Mouse (Mus musculus) gastrocnemius, postnatal 25 days (tissue): ENCODE data around the gene Msl1. TPM values are rescaled to one million over a fixed set of nuclear protein-coding genes. Genes with fewer than 3 reads are reported as not detected.
A peak's percentile ranks its signal among the peaks of the same experiment; 100 is the strongest.
"Not testable (repeated sequence)": the region's sequence is repeated elsewhere in the genome, so short reads cannot be mapped to it uniquely, and the experiment has no call there.

ENCODE experiments used
- DNase-seq: peaks from one replicate; pipeline ENCODE4 v3.0.0; 2022
- total RNA-seq, 2 experiments: library from RNA; stranded (reverse); gene quantifications; 1 replicate in 1 of 2; 2 replicates in 1 of 2; pipeline ENCODE4 v1.2.3; 2021

The Msl1 gene
- total RNA-seq, 2 experiments from 2014 or later, result 51.3 to 63.6 TPM

DNA sequence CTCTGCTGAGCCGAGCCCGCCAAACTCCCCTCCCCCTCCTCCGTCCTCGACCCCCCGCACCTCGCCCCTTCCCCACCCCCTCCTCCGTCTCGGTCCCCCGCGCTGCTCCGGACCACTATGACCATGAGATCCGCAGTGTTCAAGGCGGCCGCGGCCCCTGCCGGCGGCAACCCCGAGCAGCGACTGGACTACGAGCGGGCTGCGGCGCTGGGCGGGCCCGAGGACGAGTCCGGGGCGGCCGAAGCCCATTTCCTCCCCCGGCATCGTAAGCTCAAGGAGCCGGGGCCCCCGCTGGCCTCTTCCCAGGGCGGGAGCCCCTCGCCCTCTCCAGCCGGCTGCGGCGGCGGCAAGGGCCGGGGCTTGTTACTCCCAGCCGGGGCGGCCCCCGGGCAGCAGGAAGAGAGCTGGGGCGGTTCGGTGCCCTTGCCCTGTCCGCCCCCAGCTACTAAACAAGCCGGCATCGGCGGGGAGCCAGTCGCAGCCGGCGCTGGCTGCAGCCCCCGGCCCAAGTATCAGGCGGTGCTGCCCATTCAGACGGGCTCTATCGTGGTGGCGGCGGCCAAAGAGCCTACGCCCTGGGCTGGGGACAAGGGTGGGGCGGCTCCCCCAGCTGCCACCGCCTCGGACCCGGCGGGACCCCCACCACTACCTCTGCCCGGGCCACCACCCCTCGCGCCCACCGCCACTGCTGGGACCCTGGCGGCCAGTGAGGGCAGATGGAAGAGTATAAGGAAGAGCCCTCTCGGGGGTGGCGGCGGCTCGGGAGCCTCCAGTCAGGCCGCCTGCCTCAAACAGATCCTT lies 598 bp downstream of the Msl1 start:
- peak; percentile 64 for DNase-seq

DNA sequence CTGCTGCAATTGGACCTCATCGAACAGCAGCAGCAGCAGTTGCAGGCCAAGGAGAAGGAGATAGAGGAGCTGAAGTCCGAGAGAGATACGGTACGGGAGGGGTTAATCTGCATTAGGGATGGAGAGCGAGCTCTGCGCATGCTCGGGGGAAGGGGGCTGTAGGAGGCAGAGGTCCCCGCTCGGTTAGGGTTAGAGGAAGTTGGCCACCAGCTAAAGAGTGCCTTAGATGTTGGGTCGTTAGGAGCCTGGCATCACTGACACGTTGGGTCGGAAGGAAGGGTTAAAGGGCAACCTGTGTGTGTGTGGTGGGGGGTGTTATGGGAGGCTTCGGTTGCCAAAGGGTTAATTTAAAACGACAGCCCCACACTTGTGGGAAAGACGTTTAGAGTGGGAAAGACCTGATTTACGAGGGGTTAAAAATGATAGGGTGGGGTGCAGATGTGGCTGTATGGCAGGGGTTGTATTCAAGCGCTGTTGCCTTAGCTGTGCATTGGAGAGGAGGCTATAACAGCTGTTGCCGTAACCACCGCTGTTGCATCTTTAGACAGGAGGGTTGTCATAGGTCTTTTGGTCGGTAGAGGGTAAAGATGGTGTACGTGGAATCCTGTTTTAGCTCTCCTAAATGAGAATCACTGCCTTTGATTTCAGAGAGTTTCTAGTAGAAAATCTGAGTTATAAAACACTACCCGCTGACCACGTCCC lies 1.4 kb downstream of the Msl1 start:
- peak; percentile 56 for DNase-seq

DNA sequence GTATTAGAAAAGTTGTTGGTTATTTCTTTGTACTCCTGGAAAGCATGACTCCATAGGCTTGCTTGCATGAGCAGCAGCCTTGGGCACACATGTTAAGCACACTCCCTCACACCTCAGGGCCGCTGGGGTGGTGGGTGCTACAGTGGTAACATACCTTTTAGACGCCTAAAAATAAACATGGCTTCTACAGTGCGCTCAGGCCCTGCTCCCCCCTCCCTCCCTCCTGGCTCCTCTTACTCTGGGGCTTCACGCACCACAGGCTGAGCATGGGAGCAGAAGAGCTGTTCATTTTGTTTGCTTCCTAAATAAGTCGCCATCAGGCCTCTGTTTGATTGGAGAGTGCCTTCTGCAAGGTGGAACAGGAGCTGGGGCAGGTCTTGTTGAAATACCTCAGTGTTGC lies 2.0 kb downstream of the Msl1 start:
- peak; percentile 29 for DNase-seq

DNA sequence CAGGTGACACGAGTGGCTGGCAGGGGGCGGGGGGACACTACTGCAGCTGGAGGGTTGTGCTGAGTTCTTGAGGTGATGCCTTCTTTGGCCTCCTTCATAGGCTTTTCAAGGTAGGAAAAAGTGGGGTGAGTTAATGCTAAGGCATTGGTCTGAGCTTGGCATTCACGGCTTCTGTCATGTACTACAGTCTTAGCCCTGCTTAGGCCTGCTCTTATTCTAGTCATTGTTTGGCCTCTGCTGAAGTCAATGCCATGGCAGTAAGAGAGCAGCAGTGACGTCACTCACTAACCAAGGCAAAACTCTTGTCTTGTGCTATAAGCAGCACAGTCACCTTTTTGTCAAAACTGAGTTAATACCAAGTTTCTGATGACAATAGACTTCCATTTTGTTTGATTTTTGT lies 2.6 kb downstream of the Msl1 start:
- no peak for DNase-seq

DNA sequence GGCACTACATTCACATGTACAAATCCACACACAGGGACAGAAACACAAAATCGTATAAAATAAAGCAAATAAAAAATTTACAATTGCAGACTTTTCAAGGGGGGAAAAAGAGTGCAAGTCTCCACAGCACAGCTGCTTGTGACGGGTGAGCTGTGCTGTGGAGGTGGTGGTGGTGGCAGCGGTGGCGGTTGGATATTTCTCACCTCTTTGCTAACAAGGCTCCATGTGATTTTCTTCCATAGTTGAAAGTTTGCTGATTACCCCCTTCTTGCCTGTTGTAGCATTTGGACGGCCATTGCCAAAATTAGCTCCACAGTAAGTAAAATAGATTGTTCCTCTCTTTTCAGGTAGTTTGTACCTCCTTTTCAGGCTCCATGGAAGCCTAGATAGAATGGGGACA lies 9.3 kb downstream of the Msl1 start, which contains the start of gene Casc3:
Casc3 (plus strand) TSS at position 301 of the 400 bp plus-strand sequence.
- DNase-seq, result no peak

DNA sequence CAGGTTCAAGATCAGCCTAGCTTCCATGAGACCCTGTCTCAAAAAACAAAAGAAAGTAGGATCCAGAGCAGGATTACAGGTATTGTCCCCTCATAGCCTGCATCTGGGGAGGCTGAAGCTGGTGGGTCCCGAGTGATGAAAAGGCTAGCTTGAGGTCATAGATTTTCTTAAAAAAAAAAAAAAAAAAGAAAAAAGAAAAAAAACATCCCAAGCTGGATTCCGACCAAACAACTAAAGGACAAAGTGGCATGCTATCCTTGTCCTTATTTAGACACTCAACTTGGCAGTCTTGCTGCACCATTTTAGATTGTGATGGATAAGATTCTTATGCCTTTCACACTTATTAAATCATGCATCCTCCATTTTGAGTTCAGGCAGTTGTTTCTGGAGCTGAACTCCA lies 13.1 kb downstream of the Msl1 start:
- no peak for DNase-seq

DNA sequence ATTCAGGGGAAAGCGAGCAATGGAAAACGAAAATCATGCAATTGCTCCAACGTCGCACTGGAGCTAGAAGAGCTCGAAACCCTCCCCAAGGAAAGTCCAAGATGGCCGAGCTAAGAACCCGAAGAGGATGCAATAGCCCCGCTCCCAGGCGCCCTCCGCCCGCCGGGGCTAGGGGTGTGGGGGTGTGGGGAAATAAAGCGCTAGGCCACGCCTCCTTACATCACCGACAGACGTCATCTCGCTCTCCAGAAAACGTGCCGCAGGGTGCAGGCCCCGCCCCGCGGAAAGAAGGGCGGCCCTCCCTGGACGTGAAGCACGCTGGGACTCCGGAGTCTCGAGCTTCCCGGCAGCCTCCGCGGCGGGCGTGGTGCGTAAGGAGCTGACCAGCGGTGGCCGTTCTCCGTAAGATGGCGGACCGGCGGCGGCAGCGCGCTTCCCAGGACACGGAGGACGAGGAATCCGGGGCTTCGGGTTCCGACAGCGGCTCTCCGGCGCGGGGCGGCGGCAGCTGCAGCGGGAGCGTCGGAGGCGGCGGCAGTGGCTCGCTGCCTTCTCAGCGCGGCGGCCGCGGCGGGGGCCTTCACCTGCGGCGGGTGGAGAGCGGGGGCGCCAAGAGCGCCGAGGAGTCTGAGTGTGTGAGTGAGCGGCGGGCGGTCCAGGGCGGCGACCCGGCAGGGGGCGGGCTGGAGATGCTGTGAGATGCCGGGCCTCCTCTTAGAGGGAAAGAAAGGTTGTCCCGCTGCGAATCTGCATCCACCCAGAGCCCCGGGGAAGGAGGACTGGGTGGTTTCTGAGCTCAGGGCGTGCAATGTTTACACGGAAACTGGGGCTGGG lies 14.4 kb downstream of the Msl1 start:
- DNase-seq, result peak; percentile 98

DNA sequence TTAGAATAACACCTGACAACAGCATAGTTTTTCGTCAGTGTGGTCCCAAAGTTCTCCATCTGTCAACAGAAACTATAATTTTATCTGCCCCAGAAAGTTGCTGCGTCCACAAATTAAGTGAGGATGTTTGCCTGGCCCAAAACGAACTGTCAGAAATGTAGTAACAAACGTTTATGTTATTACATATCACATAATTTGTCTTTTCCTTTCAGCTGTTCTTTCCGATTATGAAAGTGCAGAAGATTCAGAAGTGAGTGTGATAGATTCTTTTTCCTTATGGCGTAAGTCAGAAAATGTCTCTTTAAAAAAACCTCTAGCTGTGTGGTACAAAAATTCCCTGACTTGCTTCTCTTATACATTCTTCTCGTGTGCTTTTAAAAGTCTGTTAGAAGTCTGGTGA lies 15.4 kb downstream of the Msl1 start:
- no peak for DNase-seq

DNA sequence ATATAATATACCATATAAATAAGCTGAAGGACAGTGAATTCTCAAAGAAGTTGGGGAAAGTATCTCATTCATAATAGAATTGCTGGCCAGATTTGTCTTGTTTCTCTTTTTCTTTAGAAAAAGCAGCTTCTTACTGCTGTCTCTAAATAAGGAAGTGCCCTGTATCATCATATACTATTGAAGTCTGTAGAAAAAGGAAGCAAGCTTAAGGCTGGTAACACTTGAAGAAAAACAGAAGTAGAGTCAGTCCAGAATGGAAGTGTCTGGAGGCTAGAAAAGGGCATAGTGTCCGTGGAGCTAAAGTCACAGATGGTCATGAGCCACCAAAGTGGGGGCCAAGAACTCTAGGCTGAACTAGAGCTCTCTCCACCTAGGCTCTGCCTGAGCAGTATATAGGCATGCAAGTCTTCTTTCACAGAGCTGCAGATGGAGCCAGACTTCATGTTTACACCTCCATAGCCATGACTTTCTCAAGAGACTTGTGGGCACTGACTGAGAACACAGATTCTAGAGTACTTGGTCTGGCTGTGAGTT lies 21.5 kb downstream of the Msl1 start:
- DNase-seq, result no peak

DNA sequence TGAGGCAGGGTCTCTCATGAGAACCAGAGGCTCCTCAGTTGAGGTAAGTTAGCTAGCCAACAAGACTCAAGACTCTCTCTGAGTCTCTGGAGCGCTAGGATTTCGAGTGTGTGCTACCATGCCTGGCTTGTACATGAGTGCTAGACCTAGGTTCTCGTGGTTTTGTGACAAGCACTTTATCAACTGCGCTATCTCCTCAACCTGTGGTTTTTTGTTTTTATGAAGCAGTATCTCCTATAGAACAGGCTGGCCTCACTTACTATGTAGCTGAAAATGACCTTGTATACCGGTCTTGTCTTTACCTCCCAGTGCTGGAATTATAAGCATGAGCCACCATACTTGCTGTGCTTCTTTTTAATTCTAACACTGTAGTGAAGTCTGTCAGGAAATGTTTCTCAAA lies 25.7 kb downstream of the Msl1 start:
- no peak for DNase-seq

DNA sequence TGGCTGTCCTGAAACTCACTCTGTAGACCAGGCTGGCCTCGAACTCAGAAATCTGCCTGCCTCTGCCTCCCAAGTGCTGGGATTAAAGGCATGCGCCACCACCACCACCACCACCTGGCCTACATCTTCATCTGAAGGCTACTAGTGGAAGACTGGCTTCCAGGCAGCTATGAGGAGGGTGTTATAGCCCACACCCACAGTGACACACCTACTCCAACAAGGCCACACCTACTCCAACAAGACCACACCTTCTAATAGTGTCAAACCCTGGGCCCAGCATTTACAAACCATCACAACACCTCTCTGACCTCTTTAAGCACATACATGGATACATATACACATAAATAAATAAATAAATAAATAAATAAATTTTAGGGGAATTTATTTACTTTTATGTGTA lies 30.8 kb downstream of the Msl1 start:
- not testable (repeated sequence) for DNase-seq

DNA sequence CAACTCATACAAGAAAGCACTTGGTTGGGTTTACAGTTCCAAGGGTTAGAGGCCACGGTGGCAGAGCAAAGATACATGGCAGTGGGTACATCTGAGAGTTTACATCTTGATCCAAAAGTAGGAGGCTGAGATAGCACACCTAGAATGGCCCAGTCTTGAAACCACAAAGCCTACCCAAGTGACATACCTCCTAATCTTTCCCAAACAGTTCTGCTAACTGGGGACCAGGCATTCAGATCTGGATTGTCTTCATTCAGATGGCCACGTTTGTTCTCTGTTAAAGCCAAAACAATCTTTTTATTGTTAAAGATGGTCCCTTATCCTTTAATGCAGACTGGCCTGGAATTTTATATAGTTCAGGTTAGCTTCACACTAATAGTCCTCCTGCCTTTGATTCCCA lies 32.6 kb downstream of the Msl1 start:
- no peak for DNase-seq

DNA sequence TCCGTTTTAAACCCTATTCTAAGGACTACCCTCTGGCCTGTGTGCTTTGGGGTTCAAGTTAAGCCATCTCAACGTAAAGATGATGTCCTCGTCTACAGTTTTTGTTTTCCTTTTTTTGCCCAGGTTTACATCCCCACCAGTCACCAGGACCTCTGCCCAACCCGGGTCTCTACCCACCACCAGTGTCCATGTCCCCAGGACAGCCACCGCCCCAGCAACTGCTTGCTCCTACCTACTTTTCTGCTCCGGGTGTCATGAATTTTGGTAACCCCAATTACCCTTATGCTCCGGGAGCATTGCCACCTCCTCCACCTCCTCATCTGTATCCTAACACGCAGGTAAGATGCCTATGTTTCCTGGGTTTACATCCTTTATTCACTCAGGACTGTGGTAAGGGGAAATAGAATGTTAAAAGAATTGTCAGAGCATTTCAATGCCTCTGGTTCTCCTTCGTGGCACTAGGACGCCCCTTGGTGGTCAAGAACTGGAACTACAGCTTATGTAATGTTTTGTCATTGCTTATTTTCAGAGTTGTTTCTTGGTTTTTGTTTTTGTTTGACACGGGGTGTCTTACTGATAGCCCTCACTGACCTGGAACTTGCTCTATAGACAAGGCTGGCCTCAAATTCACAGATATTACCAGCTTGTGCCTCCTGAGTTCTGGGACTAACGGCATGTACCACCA lies 33.9 kb downstream of the Msl1 start:
- DNase-seq, result no peak

DNA sequence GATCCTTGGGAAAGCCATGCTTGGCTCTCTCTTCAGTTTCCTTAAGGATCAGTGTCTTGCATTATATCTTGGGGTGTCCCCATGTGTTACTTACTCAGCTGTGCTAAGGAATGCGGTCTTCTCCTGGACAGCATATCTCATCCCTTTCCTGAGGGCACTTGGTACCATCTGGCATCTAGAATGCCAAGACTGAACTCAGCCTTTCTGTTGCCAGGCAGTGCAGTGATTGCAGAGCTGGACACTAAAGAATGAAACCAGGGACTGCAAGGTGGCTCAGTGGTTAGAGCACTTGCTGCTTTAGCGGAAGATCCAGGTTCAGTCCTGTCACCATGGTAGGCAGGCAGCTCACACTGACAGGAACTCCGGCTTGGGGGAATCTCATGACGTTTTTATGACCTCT lies 34.6 kb downstream of the Msl1 start:
- no peak for DNase-seq

DNA sequence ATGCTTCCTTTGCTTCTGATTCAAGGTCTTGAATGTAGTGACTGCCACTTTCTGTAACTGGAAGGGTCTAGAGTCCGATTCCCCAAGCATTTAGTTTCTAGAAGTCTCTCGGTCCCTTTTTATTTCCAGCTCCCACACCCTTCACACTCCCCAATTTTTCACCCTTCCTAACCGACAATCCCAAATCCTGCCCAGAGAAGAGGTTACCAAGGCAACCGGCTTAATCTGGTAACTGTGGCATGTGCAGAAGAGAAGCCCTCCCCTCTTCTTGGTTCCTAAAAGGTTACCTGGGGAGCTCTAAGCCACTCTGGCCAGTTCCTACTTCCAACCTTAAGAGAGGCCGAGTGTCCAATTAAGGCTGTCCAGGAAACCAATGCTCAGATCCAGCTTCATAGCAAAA lies 40.0 kb downstream of the Msl1 start:
- no peak for DNase-seq

DNA sequence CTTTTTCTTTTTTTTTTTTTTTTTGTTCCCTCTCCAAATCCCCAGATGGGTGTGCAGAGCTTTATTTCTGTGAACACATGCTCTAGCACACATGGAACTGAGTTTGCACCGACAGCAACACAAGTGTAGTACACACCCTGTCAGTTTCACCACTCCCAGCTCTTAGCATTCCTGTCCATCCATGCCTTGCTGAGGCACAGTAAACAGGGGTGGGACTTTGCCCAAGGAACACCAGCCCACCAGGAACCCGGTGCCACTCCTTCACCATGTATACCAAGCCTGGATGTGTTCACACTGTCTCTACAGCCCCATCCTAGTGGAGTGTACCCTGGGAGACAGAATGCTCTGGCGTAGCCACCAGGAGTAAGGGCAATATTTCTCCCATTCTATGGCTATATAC lies 40.4 kb downstream of the Msl1 start:
- DNase-seq, result no peak

DNA sequence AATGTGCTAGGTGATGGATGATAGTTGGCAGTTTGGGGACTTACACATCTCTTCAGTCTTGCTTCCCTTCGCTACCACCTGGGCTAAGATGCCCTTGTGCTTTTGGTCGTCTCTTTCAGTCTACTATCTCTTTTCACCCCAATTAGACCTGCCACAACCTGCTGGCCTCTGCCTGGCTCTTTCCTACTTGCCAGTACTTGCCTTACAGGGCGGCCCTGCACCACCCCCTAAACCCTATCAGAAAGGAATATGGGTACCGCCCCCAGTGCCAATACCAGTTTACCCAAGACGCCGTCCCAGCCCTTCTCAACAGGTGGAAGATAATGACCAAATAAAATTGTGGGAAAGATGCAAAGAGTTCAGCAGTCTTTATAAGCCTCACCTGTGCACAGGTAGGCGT lies 40.8 kb downstream of the Msl1 start:
- no peak for DNase-seq

DNA sequence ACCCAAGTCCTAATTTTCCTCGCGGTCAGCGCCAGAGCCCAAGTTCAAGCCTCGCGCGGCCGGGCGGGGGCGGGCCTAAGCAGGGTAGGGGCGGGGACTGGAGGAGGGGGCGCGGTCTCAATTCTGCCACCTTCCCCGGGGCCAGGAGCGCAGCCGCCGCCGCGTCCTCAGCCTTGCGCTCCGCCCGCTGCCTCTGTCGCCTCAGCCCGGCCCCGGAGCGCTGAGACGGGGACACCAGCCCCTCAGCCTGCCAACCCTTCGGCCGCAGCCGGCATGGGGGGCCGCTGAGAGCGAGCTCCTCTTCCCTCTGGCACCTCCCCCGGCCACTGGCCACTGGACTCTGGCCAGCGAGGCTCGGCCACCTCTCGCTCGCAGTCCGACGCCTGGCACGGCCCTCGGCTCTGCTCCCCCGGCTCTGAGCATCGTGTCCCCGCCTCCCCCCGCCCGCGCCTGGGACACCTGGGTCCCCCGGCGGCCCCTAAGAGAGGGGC lies 41.4 kb downstream of the Msl1 start, which contains the start of gene Rapgefl1:
Rapgefl1 (plus strand) TSS at position 135 of the 491 bp plus-strand sequence.
- peak; percentile 79 for DNase-seq

DNA sequence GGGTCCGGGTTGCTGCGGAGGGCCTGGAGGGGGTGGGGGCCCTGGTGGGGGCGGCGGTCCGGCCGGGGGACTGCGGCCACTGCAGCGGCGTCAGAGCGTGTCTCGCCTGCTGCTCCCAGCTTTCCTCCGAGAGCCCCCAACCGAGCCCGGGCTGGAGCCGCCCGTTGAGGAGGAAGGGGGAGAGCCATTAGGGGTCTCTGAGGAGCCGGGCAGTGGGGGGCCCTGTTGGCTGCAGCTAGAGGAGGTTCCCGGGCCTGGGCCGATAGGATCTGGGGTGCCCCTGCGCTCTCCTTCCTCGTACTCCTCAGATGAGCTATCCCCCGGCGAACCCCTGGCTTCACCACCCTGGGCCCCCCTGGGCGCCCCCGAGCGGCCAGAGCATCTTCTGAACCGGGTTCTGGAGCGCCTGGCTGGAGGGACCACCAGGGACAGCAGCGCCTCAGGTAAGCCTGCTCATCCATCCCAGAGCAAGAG lies 42.0 kb downstream of the Msl1 start:
- peak; percentile 30 for DNase-seq

DNA sequence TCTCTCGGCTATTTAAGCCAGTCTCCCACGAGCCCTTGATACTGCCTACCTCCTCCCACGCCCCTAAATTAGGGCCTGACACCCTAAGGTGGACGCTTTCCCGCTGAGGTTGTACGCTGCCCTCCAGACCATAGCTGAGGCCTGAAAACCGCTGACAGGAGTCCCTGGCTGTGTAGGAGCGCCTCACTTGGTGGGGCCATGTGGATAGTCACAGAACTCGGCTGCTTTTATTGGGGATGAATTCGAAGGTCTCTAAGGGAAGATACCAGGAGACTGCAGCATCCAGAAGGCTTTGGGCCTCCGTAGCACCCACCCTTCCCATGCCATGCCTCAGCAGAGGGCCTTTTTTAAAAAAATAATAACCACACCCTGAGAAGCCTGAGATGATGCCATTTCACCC lies 42.6 kb downstream of the Msl1 start:
- DNase-seq, result no peak

DNA sequence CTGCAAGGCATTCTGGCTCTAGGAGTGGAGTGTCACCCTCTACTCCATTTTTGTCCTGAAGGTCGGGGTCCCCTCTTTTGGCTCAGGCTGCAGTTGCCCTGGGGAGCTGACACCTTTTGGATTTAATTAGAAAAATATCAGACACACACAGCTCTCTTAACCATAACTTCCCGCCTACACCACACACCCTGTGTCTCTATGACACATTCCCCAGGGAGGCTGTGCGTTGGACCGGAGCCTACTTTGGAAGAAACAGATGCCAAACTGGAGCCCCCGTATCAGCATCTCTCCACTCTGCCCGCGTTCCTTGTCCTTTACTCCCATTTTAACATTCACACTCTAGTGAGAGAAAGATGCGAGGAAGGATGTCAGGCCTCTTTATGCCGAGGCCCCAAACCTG lies 43.2 kb downstream of the Msl1 start:
- no peak for DNase-seq

DNA sequence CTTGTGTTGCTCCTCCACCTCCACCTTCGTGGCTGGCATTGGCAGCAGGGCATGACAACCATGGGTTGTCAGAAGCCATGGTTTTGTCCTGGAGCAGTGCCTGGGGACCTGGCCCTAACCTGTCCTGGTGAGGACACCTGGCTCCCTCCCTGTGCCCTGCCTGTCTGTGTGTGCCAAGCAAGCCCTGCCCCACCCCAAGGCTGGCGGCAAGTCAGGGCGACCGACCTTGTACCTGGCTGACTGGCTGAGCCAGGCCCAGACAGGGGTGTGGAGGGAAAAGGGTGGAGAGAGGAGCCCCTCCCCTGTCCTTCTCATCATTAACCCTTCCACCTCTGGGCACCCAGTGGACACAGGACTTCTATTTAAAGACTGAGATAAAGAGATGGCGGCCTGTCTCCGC lies 44.1 kb downstream of the Msl1 start:
- no peak for DNase-seq
